Mouse (Mus musculus) embryonic stem cell, embryonic (primary cell): ENCODE results near the gene Rbl1.
"Not testable (repeated sequence)": the region's sequence is repeated elsewhere in the genome, so short reads cannot be mapped to it uniquely, and the experiment has no call there.

ENCODE experiments used
- CTCF ChIA-PET, 4 experiments: fragments of 300-600 bp in 2 of 4; fragments of 350-600 bp in 2 of 4; sonication (Branson Sonifier 250); formaldehyde crosslinking; loops; one replicate each; lab custom pipeline; 2022; ENCODE audit warnings: inconsistent platforms in 2 of 4; lab: Charles Lee
- POLR2A ChIA-PET, 4 experiments: fragments of 300-600 bp in 2 of 4; fragments of 350-600 bp in 2 of 4; sonication (Branson Sonifier 250); formaldehyde crosslinking; loops; one replicate each; lab custom pipeline; 2022; ENCODE audit warnings: antibody characterized with exemption in 4 of 4, inconsistent platforms in 1 of 4; lab: Charles Lee

Gene Rbl1

GRCm38 (mm10) chr2:157186504-157186903 lies 17.8 kb downstream of the Rbl1 start:
- ChIA-PET CTCF (interaction anchor here (0.6 to 1.2 kb wide), 5 partner anchors 20 to 132 kb away, joined by 3 to 4 read pairs (median 3); no protein-coding TSS in a partner anchor), POLR2A (interaction anchor here (0.5 to 6.6 kb wide), 17 partner anchors 10 to 544 kb away, joined by 3 to 57 read pairs (median 4); partner anchors contain the start of genes Rbl1 (in 3 of the 4) and Dsn1 (in 1 of the 4))

GRCm38 (mm10) chr2:157185022-157185660 lies 19.2 kb downstream of the Rbl1 start:
- ChIA-PET POLR2A (interaction anchor here in 2 of 4 experiments (1.3 to 6.6 kb wide), 3 partner anchors 16 to 19 kb away, joined by 5 to 57 read pairs (median 43); partner anchors contain the start of gene Rbl1 (in 2 of the 2)), CTCF (no interaction called here)

GRCm38 (mm10) chr2:157178167-157178566 lies 26.2 kb downstream of the Rbl1 start:
- ChIA-PET CTCF (interaction anchor here in 1 of 4 experiments (0.6 kb wide), 1 partner anchor 122 kb away, joined by 4 read pairs; no protein-coding TSS in a partner anchor), POLR2A (interaction anchor here in 1 of 4 experiments (0.7 to 0.9 kb wide), 2 partner anchors 9 to 730 kb away, joined by 3 to 8 read pairs; no protein-coding TSS in a partner anchor)

DNA sequence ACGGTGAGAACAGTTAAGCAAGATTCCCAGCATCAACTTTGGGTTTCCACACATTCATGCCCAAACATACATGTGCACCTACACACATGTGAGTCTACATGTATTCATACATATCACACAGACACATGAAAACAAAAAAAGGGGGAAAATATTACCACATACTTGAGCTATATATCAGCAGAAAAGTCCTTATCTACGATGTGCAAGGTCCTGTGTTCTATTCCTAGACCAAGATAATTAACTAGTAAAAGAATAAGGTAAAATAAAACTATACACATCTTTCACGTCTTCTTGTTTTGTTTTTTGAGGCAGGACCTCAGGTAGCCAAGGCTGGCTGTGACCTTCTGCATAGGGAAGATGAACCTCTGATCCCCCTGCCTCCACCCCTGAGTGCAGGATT lies 28.1 kb downstream of the Rbl1 start:
- CTCF ChIA-PET, result no interaction called here
- POLR2A ChIA-PET, result interaction anchor here in 1 of 4 experiments (1.5 kb wide), 1 partner anchor 10 kb away, joined by 4 read pairs; no protein-coding TSS in a partner anchor

DNA sequence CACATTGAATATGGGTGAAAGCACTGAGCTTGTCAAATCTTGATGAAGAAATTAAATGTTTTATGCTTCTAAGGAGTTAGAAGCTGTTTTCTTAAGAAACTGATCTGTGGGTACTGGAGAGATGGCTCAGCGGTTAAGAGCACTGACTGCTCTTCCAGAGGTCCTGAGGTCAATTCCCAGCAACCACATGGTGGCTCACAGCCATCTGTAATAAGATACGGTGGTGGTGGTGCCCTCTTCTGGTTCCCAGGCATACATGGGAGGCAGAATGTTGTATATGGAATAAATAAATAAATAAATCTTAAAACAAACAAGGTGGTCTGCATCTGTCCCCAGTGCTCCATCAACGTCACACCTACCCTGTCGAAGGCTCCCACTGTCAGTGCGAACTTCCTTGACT lies 29.9 kb downstream of the Rbl1 start:
- ChIA-PET CTCF (interaction anchor here in 1 of 4 experiments (1.6 kb wide), 1 partner anchor 86 kb away, joined by 3 read pairs; no protein-coding TSS in a partner anchor), POLR2A (interaction anchor here in 1 of 4 experiments (1.0 to 1.1 kb wide), 3 partner anchors 9 to 30 kb away, joined by 3 to 4 read pairs (median 3); partner anchors contain the start of gene Rbl1)

DNA sequence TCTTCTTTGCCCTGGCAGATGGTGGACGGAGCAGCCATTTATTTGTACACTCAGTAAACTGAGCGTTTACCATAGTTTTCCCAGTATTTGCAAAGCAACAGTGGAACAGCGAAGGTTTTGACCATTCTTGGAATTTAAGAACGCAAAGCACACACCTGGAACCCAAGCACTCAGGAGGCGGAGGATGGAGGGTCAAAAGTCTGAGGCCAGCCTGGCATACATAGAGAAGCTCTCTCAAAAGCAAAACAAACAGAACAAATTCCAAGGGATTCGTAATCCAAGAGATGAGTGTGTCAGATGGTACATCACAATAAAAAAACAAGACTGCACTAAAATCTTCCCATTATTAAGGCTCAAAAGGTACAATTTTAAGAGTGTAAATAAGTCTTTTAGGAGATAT lies 30.8 kb downstream of the Rbl1 start:
- CTCF ChIA-PET, result interaction anchor here in 1 of 4 experiments (1.6 kb wide), 1 partner anchor 86 kb away, joined by 3 read pairs; no protein-coding TSS in a partner anchor
- POLR2A ChIA-PET, result interaction anchor here in 1 of 4 experiments (1.0 to 1.1 kb wide), 2 partner anchors 10 to 17 kb away, joined by 3 to 4 read pairs; no protein-coding TSS in a partner anchor

DNA sequence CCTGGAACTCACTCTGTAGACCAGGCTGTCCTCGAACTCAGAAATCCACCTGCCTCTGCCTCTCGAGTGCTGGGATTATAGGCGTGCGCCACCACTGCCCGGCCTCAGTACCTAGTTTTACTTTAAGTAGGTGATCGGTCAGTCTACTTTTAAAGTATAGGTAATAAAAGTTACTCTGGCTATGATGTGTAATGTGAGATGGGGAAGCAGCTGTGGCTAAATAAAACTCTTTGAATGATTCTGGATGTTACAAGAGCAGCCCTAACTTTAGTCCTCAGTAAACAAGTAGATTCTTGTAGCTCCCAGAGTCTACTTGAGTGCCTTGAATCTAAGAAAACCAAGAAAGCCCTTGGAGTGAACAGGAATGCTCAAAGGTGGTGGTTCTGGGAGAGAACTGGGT lies 31.4 kb downstream of the Rbl1 start:
- ChIA-PET POLR2A (interaction anchor here in 2 of 4 experiments (0.6 to 1.5 kb wide), 2 partner anchors 32 to 196 kb away, joined by 4 read pairs; partner anchors contain the start of gene Rbl1 (in 1 of the 2)), CTCF (interaction anchor here in 1 of 4 experiments (1.6 kb wide), 1 partner anchor 87 kb away, joined by 3 read pairs; no protein-coding TSS in a partner anchor)

DNA sequence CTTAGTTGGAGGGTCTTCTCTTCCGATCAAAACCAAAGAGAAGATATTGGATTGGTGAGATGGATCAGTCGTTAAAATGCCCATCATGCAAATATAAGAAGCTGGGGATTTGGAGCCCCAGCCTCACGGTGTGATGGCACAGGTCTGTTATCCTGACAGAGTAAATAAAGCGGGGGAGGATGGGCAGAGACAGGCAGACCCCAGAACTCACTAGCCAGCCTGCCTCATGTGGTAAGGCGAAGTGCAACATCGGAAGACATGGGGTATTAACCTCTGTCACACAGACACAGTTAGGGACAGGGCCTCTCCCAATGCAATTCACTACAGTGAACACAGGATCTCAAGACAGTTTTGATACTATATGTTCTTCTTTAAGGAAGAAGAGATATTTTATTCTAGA lies 33.7 kb downstream of the Rbl1 start:
- ChIA-PET CTCF (interaction anchor here in 1 of 4 experiments (1.1 kb wide), 1 partner anchor 90 kb away, joined by 3 read pairs; no protein-coding TSS in a partner anchor), POLR2A (interaction anchor here in 1 of 4 experiments (1.0 to 2.1 kb wide), 2 partner anchors 13 to 20 kb away, joined by 3 to 5 read pairs; no protein-coding TSS in a partner anchor)

DNA sequence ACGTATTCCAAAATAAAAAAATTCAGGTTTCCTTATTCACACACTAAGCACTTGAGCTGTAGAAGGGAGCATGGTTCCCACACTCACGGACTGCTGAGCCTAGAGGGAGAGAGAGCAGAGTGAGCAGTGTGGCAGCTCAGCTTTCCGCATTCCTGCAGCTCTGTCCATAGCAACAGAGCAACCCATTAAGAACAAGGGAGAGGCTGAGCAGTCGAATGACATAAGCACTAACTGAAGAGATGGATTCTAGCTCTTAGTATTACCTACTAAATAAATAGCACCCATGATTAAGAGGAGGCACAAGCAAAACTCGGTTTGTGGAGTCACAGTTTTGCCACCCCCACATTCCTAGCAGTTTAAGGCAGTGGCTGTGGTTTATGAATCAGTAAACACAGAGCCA lies 34.2 kb downstream of the Rbl1 start:
- ChIA-PET CTCF (interaction anchor here in 2 of 4 experiments (0.5 to 0.6 kb wide), 2 partner anchors 51 to 1527 kb away, joined by 3 to 4 read pairs; no protein-coding TSS in a partner anchor), POLR2A (interaction anchor here in 1 of 4 experiments (1.0 to 2.1 kb wide), 3 partner anchors 13 to 16 kb away, joined by 3 to 5 read pairs (median 5); no protein-coding TSS in a partner anchor)

DNA sequence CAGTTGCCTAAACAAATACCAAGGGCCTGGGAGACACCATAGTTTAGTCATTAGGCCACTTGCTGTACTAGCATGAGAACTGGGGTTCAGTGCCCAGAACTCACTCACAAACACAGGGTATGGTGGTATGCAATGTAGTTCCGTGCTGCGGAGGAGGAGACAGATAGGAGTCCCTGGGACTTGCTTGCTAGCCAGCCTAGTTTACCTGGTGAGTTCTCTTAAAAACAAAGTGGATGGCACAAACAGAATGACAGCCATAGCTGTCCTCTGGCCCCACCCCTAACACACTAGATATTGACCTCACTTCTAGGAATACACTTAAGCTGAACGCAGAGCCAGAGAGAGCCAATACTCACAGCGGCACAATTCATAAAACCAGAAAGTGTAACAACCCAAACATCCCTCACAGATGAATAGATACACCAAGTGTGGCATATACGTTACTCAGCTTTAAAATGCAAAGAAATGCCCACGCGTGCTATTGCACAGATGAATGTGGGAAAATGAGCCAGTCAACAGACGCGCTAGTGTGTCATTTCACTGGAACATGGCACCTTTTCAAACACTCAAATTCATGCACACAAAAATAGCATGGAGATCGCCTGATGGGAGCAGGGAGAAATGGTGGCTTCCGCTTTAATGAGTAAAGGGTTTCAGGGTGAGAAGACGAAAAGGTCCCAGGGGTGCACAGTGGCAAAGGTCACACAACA lies 37.8 kb downstream of the Rbl1 start:
- CTCF ChIA-PET, result no interaction called here
- POLR2A ChIA-PET, result no interaction called here

DNA sequence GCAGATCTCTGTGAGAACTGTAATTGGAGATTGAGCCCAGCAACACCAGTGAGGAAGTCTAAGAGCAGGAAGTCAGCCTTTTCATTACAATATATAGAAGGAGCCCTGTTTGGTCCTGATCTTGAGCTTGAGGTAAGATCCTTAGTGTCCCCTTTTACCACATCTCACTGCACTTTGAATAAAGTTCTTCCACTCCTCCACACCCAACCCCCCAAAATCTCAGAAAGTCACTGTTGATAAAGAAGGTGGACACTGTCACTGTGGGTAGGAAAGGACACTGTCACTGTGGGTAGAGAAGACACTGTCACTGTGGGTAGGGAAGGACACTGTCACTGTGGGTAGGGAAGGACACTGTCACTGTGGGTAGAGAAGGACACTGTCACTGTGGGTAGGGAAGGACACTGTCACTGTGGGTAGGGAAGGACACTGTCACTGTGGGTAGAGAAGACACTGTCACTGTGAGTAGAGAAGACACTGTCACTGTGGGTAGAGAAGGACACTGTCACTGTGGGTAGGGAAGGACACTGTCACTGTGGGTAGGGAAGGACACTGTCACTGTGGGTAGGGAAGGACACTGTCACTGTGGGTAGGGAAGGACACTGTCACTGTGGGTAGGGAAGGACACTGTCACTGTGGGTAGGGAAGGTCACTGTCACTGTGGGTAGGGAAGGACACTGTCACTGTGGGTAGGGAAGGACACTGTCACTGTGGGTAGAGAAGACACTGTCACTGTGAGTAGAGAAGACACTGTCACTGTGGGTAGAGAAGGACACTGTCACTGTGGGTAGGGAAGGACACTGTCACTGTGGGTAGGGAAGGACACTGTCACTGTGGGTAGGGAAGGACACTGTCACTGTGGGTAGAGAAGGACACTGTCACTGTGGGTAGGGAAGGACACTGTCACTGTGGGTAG lies 38.8 kb downstream of the Rbl1 start:
- CTCF ChIA-PET, POLR2A ChIA-PET: not testable (repeated sequence)

- ChIA-PET POLR2A (interaction anchor here in 1 of 4 experiments (1.0 kb wide), 1 partner anchor 15 kb away, joined by 3 read pairs; no protein-coding TSS in a partner anchor), CTCF (no interaction called here)
These were observed 40.2 kb downstream of the Rbl1 start for GRCm38 (mm10) chr2:157164101-157164500.

DNA sequence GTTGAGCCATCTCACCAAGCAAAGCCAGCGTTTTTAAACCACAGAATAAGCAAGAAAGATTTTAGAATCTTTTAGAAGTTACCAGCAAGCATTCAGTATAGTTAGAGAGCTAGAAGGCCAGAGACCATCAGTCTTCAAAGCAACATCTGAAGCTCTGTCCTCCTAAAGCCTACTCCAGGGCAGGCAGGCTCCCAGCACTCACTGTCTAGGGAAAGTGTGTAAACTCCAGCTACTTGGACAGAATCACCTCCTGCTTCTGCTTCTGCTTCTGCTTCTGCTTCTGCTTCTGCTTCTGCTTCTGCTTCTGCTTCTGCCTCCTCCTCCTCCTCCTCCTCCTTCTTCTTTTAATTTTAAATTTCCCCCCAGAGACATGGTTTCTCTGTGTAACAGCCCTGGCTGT lies 48.3 kb downstream of the Rbl1 start:
- POLR2A ChIA-PET, result interaction anchor here in 1 of 4 experiments (1.7 kb wide), 1 partner anchor 14 kb away, joined by 3 read pairs; no protein-coding TSS in a partner anchor
- CTCF ChIA-PET, result interaction anchor here in 1 of 4 experiments (1.0 kb wide), 1 partner anchor 39 kb away, joined by 3 read pairs; no protein-coding TSS in a partner anchor

- POLR2A ChIA-PET, result interaction anchor here in 1 of 4 experiments (0.8 kb wide), 1 partner anchor 33 kb away, joined by 5 read pairs; no protein-coding TSS in a partner anchor
- CTCF ChIA-PET, result no interaction called here
These were observed 51.1 kb downstream of the Rbl1 start for GRCm38 (mm10) chr2:157153235-157153634.

DNA sequence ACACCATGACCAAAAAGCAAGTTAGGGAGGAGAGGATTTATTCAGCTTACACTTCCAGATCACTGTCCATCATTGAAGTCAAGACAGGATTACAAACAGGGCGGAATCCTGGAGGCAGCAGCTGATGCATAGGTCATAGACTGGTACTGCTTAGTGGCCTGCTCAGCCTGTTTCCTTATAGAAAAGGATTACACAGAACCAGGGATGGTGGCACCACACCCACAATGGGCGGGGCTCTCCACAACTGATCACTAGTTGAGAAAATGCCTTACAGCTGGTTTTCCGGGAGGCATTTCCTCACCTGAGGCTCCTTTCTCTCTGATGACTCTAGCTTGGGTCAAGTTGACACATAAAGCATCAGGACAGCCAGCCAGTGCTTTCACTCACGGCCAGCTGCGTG lies 55.9 kb downstream of the Rbl1 start:
- POLR2A ChIA-PET, result interaction anchor here in 2 of 4 experiments (1.0 to 2.1 kb wide), 3 partner anchors 13 to 56 kb away, joined by 3 to 6 read pairs (median 3); partner anchors contain the start of genes Rbl1 (in 1 of the 2) and Samhd1 (in 1 of the 2)
- CTCF ChIA-PET, result interaction anchor here in 1 of 4 experiments (1.2 kb wide), 1 partner anchor 111 kb away, joined by 3 read pairs; no protein-coding TSS in a partner anchor

- POLR2A ChIA-PET, result interaction anchor here in 3 of 4 experiments (0.6 to 2.5 kb wide), 5 partner anchors 10 to 57 kb away, joined by 3 to 14 read pairs (median 5); partner anchors contain the start of genes Rbl1 (in 2 of the 3) and Samhd1 (in 1 of the 3)
- CTCF ChIA-PET, result interaction anchor here in 1 of 4 experiments (1.2 kb wide), 1 partner anchor 112 kb away, joined by 3 read pairs; no protein-coding TSS in a partner anchor
These were observed 56.8 kb downstream of the Rbl1 start for GRCm38 (mm10) chr2:157147397-157148020.
